Mouse (Mus musculus): Measurements from ENCODE around the gene Btbd35f18.
"Not testable (repeated sequence)": the region's sequence is repeated elsewhere in the genome, so short reads cannot be mapped to it uniquely, and the experiment has no call there.

Gene Btbd35f18

DNA sequence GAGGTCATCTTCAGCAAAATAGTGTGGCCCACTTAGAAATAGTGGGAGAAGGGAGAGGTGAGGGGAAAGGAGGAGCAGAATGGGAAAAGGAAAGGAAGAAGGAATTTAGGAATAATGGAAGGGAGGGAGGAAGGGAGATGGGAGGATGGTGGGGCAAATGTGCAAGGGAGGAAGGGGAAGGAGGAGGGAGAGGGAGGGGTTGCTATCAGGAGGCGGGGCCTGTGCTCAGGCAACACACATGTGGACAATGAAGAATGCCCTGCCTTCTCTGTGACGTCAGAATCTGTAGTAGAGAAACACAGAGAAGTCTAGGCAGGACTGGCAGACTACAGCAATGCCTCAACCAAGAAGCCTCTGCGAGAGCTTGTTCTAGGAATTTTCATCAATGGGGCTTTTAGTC lies at the start of gene Btbd35f18:
Btbd35f18 (plus strand) TSS at position 301 of the 400 bp plus-strand sequence.
- H3K36me3 ChIP-seq (ENCODE audit: control insufficient read depth, insufficient read depth, low read length, poor library complexity, severe bottlenecking); H3K27me3 ChIP-seq (ENCODE audit: control insufficient read depth, insufficient read depth, low read length, poor library complexity, severe bottlenecking); DNase-seq (ENCODE audit: low read depth, low spot score): not testable (repeated sequence)

Data from splenic B cell, adult 2 months (primary cell).